Mouse (Mus musculus): ENCODE data around the gene Ncan. TPM values are rescaled to one million over a fixed set of nuclear protein-coding genes. Genes with fewer than 3 reads are reported as not detected.

The Ncan gene
- polyA plus RNA-seq (2016; fragmentation: Nextera tagmentation; extraction: Ambion mirVana) = 4.1 and 6.1 TPM in 2 replicates

- Histone ChIP-seq H3K4me2 (replicated peaks) (peak within 1 kb of the TSS; percentile 49), H3K27me3 (peaks cover 54% of the 10 kb centered on the region), H3K27ac (no peak within 1 kb of the TSS), H3K4me3 (peak within 1 kb of the TSS; percentile 25), H3K9ac (peak within 1 kb of the TSS; percentile 40), H3K9me3 (no peaks in the 10 kb centered on the region), H3K4me1 (peaks cover 3% of the 10 kb centered on the region; the same call in 1 of the 2 replicates), H3K36me3 (no peaks in the 10 kb centered on the region)
- ATAC-seq (ENCODE audit: insufficient number of reproducible peaks, insufficient read depth, low FRiP score, low TSS enrichment) = peak; percentile 68; the same call in 1 of the 2 replicates
- 2% methylated on average over 19 of the region's 19 CpGs for WGBS
Measured at GRCm38 (mm10) chr8:70120667-70121066, at the start of gene Ncan. TSS of gene Ncan (minus strand) at chr8:70120873.

GRCm38 (mm10) chr8:70170116-70170515 is 49.4 kb upstream of the Ncan start:
- no peak for ATAC-seq (ENCODE audit: insufficient number of reproducible peaks, insufficient read depth, low FRiP score, low TSS enrichment)
- peaks cover 12% of the 10 kb centered on the region for H3K4me1 ChIP-seq
- peaks cover 15% of the 10 kb centered on the region for H3K27me3 ChIP-seq
- no peak overlapping the region for H3K4me3 ChIP-seq
- H3K36me3 ChIP-seq = peaks cover 9% of the 10 kb centered on the region; the same call in 1 of the 2 replicates
- no peak overlapping the region for H3K4me2 ChIP-seq (replicated peaks)
- WGBS = 81% methylated on average over 3 of the region's 3 CpGs
- H3K27ac ChIP-seq = no peak overlapping the region
- H3K9ac ChIP-seq = no peak overlapping the region
- H3K9me3 ChIP-seq = no peaks in the 10 kb centered on the region

- H3K9me3 ChIP-seq = no peaks in the 10 kb centered on the region
- peak; percentile 52; the same call in 1 of the 2 replicates for ATAC-seq (ENCODE audit: insufficient number of reproducible peaks, insufficient read depth, low FRiP score, low TSS enrichment)
Measured at GRCm38 (mm10) chr8:70166504-70167110, 45.9 kb upstream of the Ncan start.

GRCm38 (mm10) chr8:70163316-70163715 is 42.6 kb upstream of the Ncan start:
- H3K27ac ChIP-seq = no peak overlapping the region
- WGBS = 85% methylated on average over 3 of the region's 3 CpGs
- peaks cover 23% of the 10 kb centered on the region for H3K27me3 ChIP-seq

More at GRCm38 (mm10) chr8:70166504-70167110, 45.9 kb upstream of the Ncan start:
- Histone ChIP-seq H3K27ac (no peak overlapping the region), H3K9ac (0 out of 2 replicates have a peak overlapping the region, but pooled peaks have one; percentile 12), H3K4me1 (no peaks in the 10 kb centered on the region), H3K4me2 (replicated peaks) (peak overlapping the region; percentile 48), H3K4me3 (peak overlapping the region; percentile 20), H3K36me3 (no peaks in the 10 kb centered on the region), H3K27me3 (peaks cover 20% of the 10 kb centered on the region)
- 2% methylated on average over 21 of the region's 21 CpGs for WGBS

GRCm38 (mm10) chr8:70160015-70160414 is 39.3 kb upstream of the Ncan start:
- no peak overlapping the region for H3K9ac ChIP-seq
- no peak overlapping the region for H3K4me3 ChIP-seq
- WGBS = 63% methylated on average over 13 of the region's 13 CpGs
- H3K36me3 ChIP-seq = no peaks in the 10 kb centered on the region
- no peak overlapping the region for H3K4me2 ChIP-seq (replicated peaks)
- H3K27ac ChIP-seq = no peak overlapping the region
- H3K9me3 ChIP-seq = no peaks in the 10 kb centered on the region
- H3K4me1 ChIP-seq = peaks cover 7% of the 10 kb centered on the region; the same call in 1 of the 2 replicates
- no peak for ATAC-seq (ENCODE audit: insufficient number of reproducible peaks, insufficient read depth, low FRiP score, low TSS enrichment)
- peaks cover 19% of the 10 kb centered on the region for H3K27me3 ChIP-seq

More at GRCm38 (mm10) chr8:70163316-70163715, 42.6 kb upstream of the Ncan start:
- Histone ChIP-seq H3K9ac (no peak overlapping the region), H3K9me3 (no peaks in the 10 kb centered on the region), H3K4me3 (no peak overlapping the region), H3K4me2 (replicated peaks) (no peak overlapping the region), H3K36me3 (no peaks in the 10 kb centered on the region), H3K4me1 (peaks cover 6% of the 10 kb centered on the region; the same call in 1 of the 2 replicates)
- no peak for ATAC-seq (ENCODE audit: insufficient number of reproducible peaks, insufficient read depth, low FRiP score, low TSS enrichment)

- ATAC-seq (ENCODE audit: insufficient number of reproducible peaks, insufficient read depth, low FRiP score, low TSS enrichment) = no peak
- no peaks in the 10 kb centered on the region for H3K36me3 ChIP-seq
- peaks cover 15% of the 10 kb centered on the region; the same call in 1 of the 2 replicates for H3K27me3 ChIP-seq
- 79% methylated on average over 4 of the region's 4 CpGs for WGBS
- H3K4me2 ChIP-seq (replicated peaks) = no peak overlapping the region
- H3K9ac ChIP-seq = no peak overlapping the region
- no peak overlapping the region for H3K27ac ChIP-seq
- no peaks in the 10 kb centered on the region for H3K9me3 ChIP-seq
- no peak overlapping the region for H3K4me3 ChIP-seq
- H3K4me1 ChIP-seq = peaks cover 7% of the 10 kb centered on the region; the same call in 1 of the 2 replicates
Measured at GRCm38 (mm10) chr8:70159211-70159610, 38.5 kb upstream of the Ncan start.

GRCm38 (mm10) chr8:70158069-70158853 is 37.6 kb upstream of the Ncan start:
- no peaks in the 10 kb centered on the region for H3K36me3 ChIP-seq
- 10% methylated on average over 40 of the region's 40 CpGs for WGBS
- peak; percentile 78 for ATAC-seq (ENCODE audit: insufficient number of reproducible peaks, insufficient read depth, low FRiP score, low TSS enrichment)

GRCm38 (mm10) chr8:70157240-70157800 is 36.6 kb upstream of the Ncan start:
- Histone ChIP-seq H3K27me3 (peaks cover 15% of the 10 kb centered on the region), H3K4me3 (no peak overlapping the region), H3K27ac (no peak overlapping the region), H3K4me1 (peaks cover 13% of the 10 kb centered on the region), H3K9ac (no peak overlapping the region), H3K4me2 (replicated peaks) (no peak overlapping the region), H3K36me3 (no peaks in the 10 kb centered on the region), H3K9me3 (no peaks in the 10 kb centered on the region)
- WGBS = 89% methylated on average over 1 of the region's 1 CpGs
- no peak for ATAC-seq (ENCODE audit: insufficient number of reproducible peaks, insufficient read depth, low FRiP score, low TSS enrichment)

More at GRCm38 (mm10) chr8:70158069-70158853, 37.6 kb upstream of the Ncan start:
- H3K27me3 ChIP-seq = peaks cover 15% of the 10 kb centered on the region
- no peak overlapping the region for H3K27ac ChIP-seq
- no peaks in the 10 kb centered on the region for H3K9me3 ChIP-seq
- H3K4me2 ChIP-seq (replicated peaks) = peak overlapping the region; percentile 78
- H3K9ac ChIP-seq = peak overlapping the region; percentile 67
- H3K4me1 ChIP-seq = peaks cover 7% of the 10 kb centered on the region; the same call in 1 of the 2 replicates
- H3K4me3 ChIP-seq = peak overlapping the region; percentile 45

- no peak overlapping the region for H3K27ac ChIP-seq
- peaks cover 11% of the 10 kb centered on the region for H3K27me3 ChIP-seq
- H3K36me3 ChIP-seq = no peaks in the 10 kb centered on the region
- peak; percentile 95 for ATAC-seq (ENCODE audit: insufficient number of reproducible peaks, insufficient read depth, low FRiP score, low TSS enrichment)
- peak overlapping the region; percentile 40 for H3K4me2 ChIP-seq (replicated peaks)
- H3K4me1 ChIP-seq = peaks cover 10% of the 10 kb centered on the region
- no peak overlapping the region; the same call in 1 of the 2 replicates for H3K9ac ChIP-seq
- no peaks in the 10 kb centered on the region for H3K9me3 ChIP-seq
- WGBS = 11% methylated on average over 19 of the region's 22 CpGs
- peak overlapping the region; percentile 14; the same call in 1 of the 2 replicates for H3K4me3 ChIP-seq
Measured at GRCm38 (mm10) chr8:70152537-70153257, 32.0 kb upstream of the Ncan start.

GRCm38 (mm10) chr8:70150158-70150557 is 29.5 kb upstream of the Ncan start:
- Histone ChIP-seq H3K4me2 (replicated peaks) (peak overlapping the region; percentile 29; the same call in 1 of the 2 replicates), H3K36me3 (peaks cover 22% of the 10 kb centered on the region), H3K27ac (no peak overlapping the region), H3K27me3 (no peaks in the 10 kb centered on the region; the same call in 1 of the 2 replicates), H3K4me3 (no peak overlapping the region), H3K9ac (no peak overlapping the region), H3K9me3 (no peaks in the 10 kb centered on the region), H3K4me1 (peaks cover 10% of the 10 kb centered on the region)
- WGBS = 12% methylated on average over 13 of the region's 13 CpGs
- no peak for ATAC-seq (ENCODE audit: insufficient number of reproducible peaks, insufficient read depth, low FRiP score, low TSS enrichment)

All from embryonic facial prominence, embryonic 12.5 days (tissue).